Mouse (Mus musculus): Measurements from ENCODE around the gene Actn3. TPM values are rescaled to one million over a fixed set of nuclear protein-coding genes. Genes with fewer than 3 reads are reported as not detected.
"Not testable (repeated sequence)": the region's sequence is repeated elsewhere in the genome, so short reads cannot be mapped to it uniquely, and the experiment has no call there.

Gene Actn3
- polyA plus RNA-seq, 1 experiment, result 0.20 TPM

GRCm38 (mm10) chr19:4829156-4829555 lies 48.6 kb downstream of the Actn3 start:
- TF ChIP-seq TAL1 (IDR thresholded peaks at IDR 0.05; ENCODE audit: low read length), result no peak
- no peak for TF ChIP-seq GATA1 (IDR thresholded peaks at IDR 0.05; ENCODE audit: low read length)
- H3K36me3 ChIP-seq (ENCODE audit: control insufficient read depth), result peaks cover 93% of the 10 kb centered on the region
- peaks cover 12% of the 10 kb centered on the region for H3K4me1 ChIP-seq (ENCODE audit: control insufficient read depth)
- no peaks in the 10 kb centered on the region for H3K27me3 ChIP-seq (ENCODE audit: control insufficient read depth)
- no peaks in the 10 kb centered on the region for H3K9me3 ChIP-seq (ENCODE audit: control insufficient read depth, low read length)
- H3K4me3 ChIP-seq (replicated peaks), result no peak overlapping the region

DNA sequence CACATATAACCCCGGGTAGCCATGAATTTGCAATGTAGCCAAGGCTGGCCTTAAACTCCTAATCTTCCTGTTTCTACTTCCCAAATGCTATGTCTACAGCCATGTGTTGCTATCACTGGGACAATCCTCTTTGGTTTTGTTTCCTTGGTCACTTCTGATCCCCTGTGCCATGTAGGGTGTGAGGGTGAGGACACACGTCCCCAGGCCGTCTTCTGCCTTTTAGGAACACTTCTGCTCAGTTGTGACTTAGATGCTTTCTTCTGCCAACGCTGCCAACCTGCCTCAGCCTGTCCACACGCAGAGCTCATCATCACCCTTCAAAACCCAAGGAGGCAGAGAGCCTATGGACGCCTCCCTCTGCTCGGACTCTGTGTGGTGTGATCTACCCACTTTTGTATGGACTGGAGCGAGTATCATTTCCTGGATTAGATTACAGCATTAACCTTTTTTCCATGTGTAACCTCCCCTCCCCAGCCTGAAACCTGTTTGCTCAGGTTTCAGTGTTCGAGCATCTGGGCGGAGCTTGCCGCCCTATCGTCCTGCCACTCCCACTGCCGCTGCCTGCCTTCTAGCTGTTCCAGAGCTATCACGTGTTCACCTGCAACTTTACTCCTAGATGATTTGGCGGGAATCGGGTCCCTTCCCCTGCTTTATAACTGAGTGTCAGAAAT lies 49.1 kb downstream of the Actn3 start:
- no peaks in the 10 kb centered on the region for H3K9me3 ChIP-seq (ENCODE audit: control insufficient read depth, low read length)
- TF ChIP-seq GATA1 (IDR thresholded peaks at IDR 0.05; ENCODE audit: low read length) (no peak), TAL1 (IDR thresholded peaks at IDR 0.05; ENCODE audit: low read length) (no peak)

GRCm38 (mm10) chr19:4820678-4821303 lies 56.9 kb downstream of the Actn3 start:
- Histone ChIP-seq H3K36me3 (ENCODE audit: control insufficient read depth) (peaks cover 16% of the 10 kb centered on the region), H3K4me3 (replicated peaks) (no peak overlapping the region), H3K4me1 (ENCODE audit: control insufficient read depth) (no peaks in the 10 kb centered on the region), H3K27me3 (ENCODE audit: control insufficient read depth) (peaks cover 18% of the 10 kb centered on the region), H3K9me3 (ENCODE audit: control insufficient read depth, low read length) (no peaks in the 10 kb centered on the region)
- TF ChIP-seq TAL1 (IDR thresholded peaks at IDR 0.05; ENCODE audit: low read length) (no peak), GATA1 (IDR thresholded peaks at IDR 0.05; ENCODE audit: low read length) (no peak)

More for the DNA sequence above, 49.1 kb downstream of the Actn3 start:
- Histone ChIP-seq H3K4me3 (replicated peaks) (no peak overlapping the region), H3K36me3 (ENCODE audit: control insufficient read depth) (peaks cover 87% of the 10 kb centered on the region), H3K4me1 (ENCODE audit: control insufficient read depth) (peaks cover 12% of the 10 kb centered on the region), H3K27me3 (ENCODE audit: control insufficient read depth) (no peaks in the 10 kb centered on the region)

DNA sequence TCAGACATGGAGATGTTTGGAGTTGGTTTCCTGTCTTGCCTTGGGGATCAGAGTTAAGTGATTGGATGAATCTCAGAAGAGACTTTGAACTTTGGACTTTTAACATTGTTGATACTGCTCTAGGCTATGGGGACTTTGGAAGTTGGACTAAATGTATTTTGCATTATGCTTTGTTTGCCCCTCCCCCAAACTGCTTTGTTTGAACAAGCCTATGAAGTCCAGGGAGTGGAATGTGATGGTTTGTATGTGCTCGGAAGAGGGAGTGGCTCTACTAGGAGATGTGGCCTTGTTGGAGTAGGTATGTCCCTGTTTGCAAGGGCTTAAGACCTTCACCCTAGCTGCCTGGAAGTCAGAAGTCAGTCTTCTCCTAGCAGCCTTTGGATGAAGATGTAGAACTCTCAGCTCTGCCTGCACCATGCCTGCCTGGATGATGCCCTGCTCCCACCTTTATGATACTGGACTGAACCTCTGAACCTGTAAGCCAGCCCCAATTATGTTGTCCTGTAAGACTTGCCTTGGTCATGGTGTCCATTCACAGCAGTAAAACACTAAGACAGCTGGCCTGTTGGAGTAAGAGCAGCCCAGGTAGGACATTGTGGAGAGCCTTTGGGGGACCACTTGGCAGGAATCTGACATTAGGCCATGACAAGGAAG lies 60.4 kb downstream of the Actn3 start:
- no peak for TF ChIP-seq TAL1 (IDR thresholded peaks at IDR 0.05; ENCODE audit: low read length)
- TF ChIP-seq GATA1 (IDR thresholded peaks at IDR 0.05; ENCODE audit: low read length), result no peak
- Histone ChIP-seq H3K4me3 (replicated peaks) (no peak overlapping the region), H3K36me3 (ENCODE audit: control insufficient read depth) (no peaks in the 10 kb centered on the region), H3K4me1 (ENCODE audit: control insufficient read depth) (peaks cover 2% of the 10 kb centered on the region), H3K27me3 (ENCODE audit: control insufficient read depth) (peaks cover 23% of the 10 kb centered on the region), H3K9me3 (ENCODE audit: control insufficient read depth, low read length) (no peaks in the 10 kb centered on the region; the same call in 1 of the 2 replicates)

DNA sequence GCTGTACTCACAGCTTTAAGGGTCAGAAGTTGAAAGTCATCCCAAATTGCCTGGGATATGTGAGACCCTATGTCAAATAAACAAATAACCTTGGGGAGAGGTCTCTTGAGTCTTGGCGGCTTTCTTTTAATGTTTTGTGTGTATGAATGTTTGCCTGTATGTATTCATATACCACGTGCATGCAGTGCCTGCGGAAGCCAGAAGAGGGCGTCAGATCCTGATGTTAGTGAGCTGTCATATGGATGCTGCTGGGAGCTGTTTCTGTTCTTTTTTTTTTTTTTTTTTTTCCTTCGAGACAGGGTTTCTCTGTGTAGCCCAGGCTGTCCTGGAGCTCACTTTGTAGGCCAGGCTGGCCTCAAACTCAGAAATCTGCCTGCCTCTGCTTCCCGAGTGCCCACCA lies 64.7 kb downstream of the Actn3 start:
- Histone ChIP-seq H3K27me3 (ENCODE audit: control insufficient read depth) (peaks cover 14% of the 10 kb centered on the region), H3K36me3 (ENCODE audit: control insufficient read depth) (peaks cover 8% of the 10 kb centered on the region)
- TF ChIP-seq TAL1 (IDR thresholded peaks at IDR 0.05; ENCODE audit: low read length), result no peak

DNA sequence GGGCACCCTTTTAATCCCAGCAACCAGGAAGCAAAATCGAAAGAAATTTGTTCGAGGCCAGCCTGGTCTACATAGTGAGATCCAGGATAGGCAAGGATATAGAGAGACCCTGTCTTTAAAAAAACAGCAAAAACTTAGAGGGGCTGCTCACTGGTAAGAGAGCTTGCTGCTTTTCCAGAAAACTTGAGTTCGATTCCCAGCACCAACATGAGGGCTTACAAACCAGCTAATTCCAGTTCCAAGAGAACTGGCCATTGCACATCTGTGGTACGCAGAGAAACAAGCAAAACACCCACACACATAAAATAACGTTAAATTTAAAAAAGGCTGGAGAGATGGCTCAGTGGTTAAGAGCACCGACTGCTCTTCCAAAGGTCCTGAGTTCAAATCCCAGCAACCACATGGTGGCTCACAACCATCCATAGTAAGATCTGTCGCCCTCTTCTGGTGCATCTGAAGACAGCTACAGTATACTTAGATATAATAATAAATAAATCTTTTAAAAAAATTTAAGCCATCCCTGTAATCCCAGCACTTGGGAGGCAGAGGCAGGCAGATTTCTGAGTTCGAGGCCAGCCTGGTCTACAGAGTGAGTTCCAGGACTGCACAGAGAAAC lies 65.3 kb downstream of the Actn3 start:
- H3K9me3 ChIP-seq (ENCODE audit: control insufficient read depth, low read length); H3K27me3 ChIP-seq (ENCODE audit: control insufficient read depth): not testable (repeated sequence)
- peaks cover 13% of the 10 kb centered on the region for H3K36me3 ChIP-seq (ENCODE audit: control insufficient read depth)
- H3K4me1 ChIP-seq (ENCODE audit: control insufficient read depth), result peaks cover 32% of the 10 kb centered on the region
- H3K4me3 ChIP-seq (replicated peaks), result peak overlapping the region; percentile 90

More for the DNA sequence above, 64.7 kb downstream of the Actn3 start:
- Histone ChIP-seq H3K9me3 (ENCODE audit: control insufficient read depth, low read length) (no peaks in the 10 kb centered on the region; the same call in 1 of the 2 replicates), H3K4me1 (ENCODE audit: control insufficient read depth) (peaks cover 26% of the 10 kb centered on the region), H3K4me3 (replicated peaks) (no peak overlapping the region)

GRCm38 (mm10) chr19:4811909-4812242 lies 65.8 kb downstream of the Actn3 start:
- peak overlapping the region; percentile 90 for H3K4me3 ChIP-seq (replicated peaks)
- no peaks in the 10 kb centered on the region; the same call in 1 of the 2 replicates for H3K9me3 ChIP-seq (ENCODE audit: control insufficient read depth, low read length)
- peaks cover 35% of the 10 kb centered on the region for H3K4me1 ChIP-seq (ENCODE audit: control insufficient read depth)
- TF ChIP-seq GATA1 (IDR thresholded peaks at IDR 0.05; ENCODE audit: low read length), result no peak
- TF ChIP-seq TAL1 (IDR thresholded peaks at IDR 0.05; ENCODE audit: low read length), result no peak
- H3K27me3 ChIP-seq (ENCODE audit: control insufficient read depth), result peaks cover 5% of the 10 kb centered on the region
- H3K36me3 ChIP-seq (ENCODE audit: control insufficient read depth), result peaks cover 17% of the 10 kb centered on the region

Other genes starting within 250 kb of the Actn3 start
- 0.18 TPM in 1 of 2 replicates, not detected in the other for gene Gm960, start 179.2 kb downstream of the Actn3 start, polyA plus RNA-seq (2012)
- gene Sptbn2, start 166.7 kb downstream of the Actn3 start, polyA plus RNA-seq (2012), result not detected in 2 replicates
- 0.32 and 0.47 TPM in 2 replicates for gene Rbm4b, start 121.4 kb downstream of the Actn3 start, polyA plus RNA-seq (2012)
- 1.1 and 1.6 TPM in 2 replicates for gene Rbm4, start 84.0 kb downstream of the Actn3 start, polyA plus RNA-seq (2012)
- gene Gm21992, start 66.3 kb downstream of the Actn3 start, polyA plus RNA-seq (2012), result 0.19 and 0.62 TPM in 2 replicates
- 3.8 and 5.1 TPM in 2 replicates for gene Rbm14, start 66.3 kb downstream of the Actn3 start, polyA plus RNA-seq (2012)
- gene Ccs, start 38.6 kb downstream of the Actn3 start, polyA plus RNA-seq (2012), result 19.1 and 28.1 TPM in 2 replicates
- gene Ccdc87, start 38.5 kb downstream of the Actn3 start, polyA plus RNA-seq (2012), result 0.01 TPM in 1 of 2 replicates, not detected in the other
- 12.0 and 15.6 TPM in 2 replicates for gene Ctsf, start 22.8 kb downstream of the Actn3 start, polyA plus RNA-seq (2012)
- 1.1 and 1.2 TPM in 2 replicates for gene Zdhhc24, start 759 bp upstream of the Actn3 start, polyA plus RNA-seq (2012)
- gene Bbs1, start 28.7 kb upstream of the Actn3 start, polyA plus RNA-seq (2012), result 0.33 and 0.50 TPM in 2 replicates
- gene Dpp3, start 50.4 kb upstream of the Actn3 start, polyA plus RNA-seq (2012), result 4.8 and 6.0 TPM in 2 replicates
- not detected in 2 replicates for gene Peli3, start 65.2 kb upstream of the Actn3 start, polyA plus RNA-seq (2012)
- gene Mrpl11, start 84.2 kb upstream of the Actn3 start, polyA plus RNA-seq (2012), result 5.3 and 5.9 TPM in 2 replicates
- gene Npas4, start 112.4 kb upstream of the Actn3 start, polyA plus RNA-seq (2012), result not detected in 2 replicates
- gene Slc29a2, start 146.0 kb upstream of the Actn3 start, polyA plus RNA-seq (2012), result 0.02 and 0.03 TPM in 2 replicates
- gene B4gat1, start 160.9 kb upstream of the Actn3 start, polyA plus RNA-seq (2012), result 0.09 and 0.15 TPM in 2 replicates
- 0.03 and 0.04 TPM in 2 replicates for gene AC124502.3, start 161.0 kb upstream of the Actn3 start, polyA plus RNA-seq (2012)
- 4.1 and 7.0 TPM in 2 replicates for gene Brms1, start 163.4 kb upstream of the Actn3 start, polyA plus RNA-seq (2012)
- 0.03 and 0.13 TPM in 2 replicates for gene Rin1, start 172.6 kb upstream of the Actn3 start, polyA plus RNA-seq (2012)
- 0.06 and 0.11 TPM in 2 replicates for gene Cd248, start 190.2 kb upstream of the Actn3 start, polyA plus RNA-seq (2012)
- gene Tmem151a, start 207.6 kb upstream of the Actn3 start, polyA plus RNA-seq (2012), result 0.02 TPM in 1 of 2 replicates, not detected in the other
- 0.79 and 0.94 TPM in 2 replicates for gene Yif1a, start 210.6 kb upstream of the Actn3 start, polyA plus RNA-seq (2012)
- gene Cnih2, start 220.6 kb upstream of the Actn3 start, polyA plus RNA-seq (2012), result 0.12 and 0.17 TPM in 2 replicates
- gene Rab1b, start 229.2 kb upstream of the Actn3 start, polyA plus RNA-seq (2012), result 16.9 and 17.0 TPM in 2 replicates
- 0.52 and 1.2 TPM in 2 replicates for gene Klc2, start 240.7 kb upstream of the Actn3 start, polyA plus RNA-seq (2012)

Data from erythroblast, embryonic 14.5 days (primary cell).